Mouse (Mus musculus): ENCODE measurements at regions not wholly inside any gene's neighbourhood (a gene's known extent, or its start where the extent isn't known, plus 50 kb on each side); places are given as distances from the start of the nearest gene placed in this dataset.
"Not testable (repeated sequence)": the region's sequence is repeated elsewhere in the genome, so short reads cannot be mapped to it uniquely, and the experiment has no call there.

DNA sequence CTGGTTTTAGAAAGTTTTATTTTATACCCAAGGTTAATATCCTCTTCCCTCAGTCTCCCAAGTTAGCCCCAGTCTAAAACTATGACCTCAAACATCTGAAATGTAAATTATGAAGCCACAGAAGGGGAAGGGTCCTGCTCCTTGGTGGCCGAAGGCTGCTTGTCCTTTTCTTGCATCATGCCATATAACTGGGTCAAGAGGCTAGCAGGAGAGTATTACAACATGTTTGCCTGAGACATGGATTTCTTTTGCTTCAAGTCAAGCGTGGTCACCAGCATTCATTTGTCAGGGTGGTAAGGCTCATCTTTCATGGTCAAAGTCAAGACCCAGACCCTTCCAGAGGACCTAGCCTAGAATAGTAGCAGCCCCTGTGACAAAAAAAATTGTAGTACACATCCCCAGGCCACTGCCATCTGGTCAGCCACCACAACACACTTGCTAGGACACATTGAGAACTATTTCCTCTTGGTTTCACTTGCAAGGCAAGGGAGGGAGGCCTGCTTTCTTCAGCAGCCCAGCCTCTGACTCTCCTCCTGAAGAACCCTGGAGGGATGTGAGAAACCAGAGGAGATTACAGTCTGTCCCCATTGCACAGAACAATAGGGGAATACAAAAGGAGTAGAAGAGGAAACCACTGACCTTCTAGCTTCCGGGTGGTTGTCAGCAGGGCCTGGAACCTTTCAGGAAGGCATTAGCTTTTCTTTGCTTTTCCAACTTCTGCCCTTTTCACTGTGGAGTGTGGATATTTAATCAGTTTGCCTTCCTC lies 85.3 kb downstream of the Rassf10 start:
- WGBS, result 55% methylated on average over 3 of the region's 3 CpGs
- Histone ChIP-seq H3K9ac (no peak overlapping the region), H3K4me2 (no peak overlapping the region), H3K4me3 (no peak overlapping the region), H3K4me1 (peaks cover 14% of the 10 kb centered on the region; the same call in 1 of the 2 replicates), H3K9me3 (no peaks in the 10 kb centered on the region), H3K27me3 (no peaks in the 10 kb centered on the region), H3K36me3 (no peaks in the 10 kb centered on the region), H3K27ac (no peak overlapping the region)
- no peak for ATAC-seq (ENCODE audit: borderline replicate concordance, extremely low read depth, low FRiP score, low TSS enrichment)

- H3K4me1 ChIP-seq, result peaks cover 11% of the 10 kb centered on the region; the same call in 1 of the 2 replicates
- H3K36me3 ChIP-seq; H3K9me3 ChIP-seq; H3K4me3 ChIP-seq; H3K27me3 ChIP-seq; H3K4me2 ChIP-seq; ATAC-seq (ENCODE audit: borderline replicate concordance, extremely low read depth, low FRiP score, low TSS enrichment); H3K9ac ChIP-seq: not testable (repeated sequence)
- 57% methylated on average over 7 of the region's 8 CpGs for WGBS
- 0 out of 2 replicates have a peak overlapping the region, but pooled peaks have one; percentile 13 for H3K27ac ChIP-seq
Measured at GRCm38 (mm10) chr7:113045613-113046159, 91.9 kb downstream of the Rassf10 start.

DNA sequence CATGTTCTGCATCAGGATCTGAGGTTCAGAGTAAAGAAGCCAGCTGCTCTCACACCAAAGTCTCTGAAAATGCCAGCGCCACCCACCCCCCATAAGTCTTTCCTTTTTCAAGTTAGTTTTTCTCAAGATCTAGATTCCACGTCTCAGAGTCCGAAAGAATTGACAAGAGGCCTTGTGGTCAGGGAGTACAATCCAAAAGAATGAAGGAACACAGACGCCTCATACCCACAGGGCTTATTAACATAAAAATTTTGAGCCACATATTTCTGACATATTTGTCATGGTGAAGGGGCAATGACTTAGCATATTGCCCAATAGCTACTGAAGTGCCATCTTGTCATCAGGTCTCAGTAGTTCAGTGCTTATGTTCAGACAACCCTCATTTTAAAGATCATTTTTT lies 92.6 kb downstream of the Rassf10 start:
- Histone ChIP-seq H3K9ac (no peak overlapping the region), H3K4me2 (no peak overlapping the region), H3K4me3 (no peak overlapping the region), H3K27me3 (no peaks in the 10 kb centered on the region), H3K27ac (peak overlapping the region; percentile 78), H3K9me3 (no peaks in the 10 kb centered on the region), H3K36me3 (no peaks in the 10 kb centered on the region), H3K4me1 (peaks cover 11% of the 10 kb centered on the region; the same call in 1 of the 2 replicates)
- 80% methylated on average over 4 of the region's 4 CpGs for WGBS
- no peak for ATAC-seq (ENCODE audit: borderline replicate concordance, extremely low read depth, low FRiP score, low TSS enrichment)

- no peak for ATAC-seq (ENCODE audit: borderline replicate concordance, extremely low read depth, low FRiP score, low TSS enrichment)
- H3K4me3 ChIP-seq, result no peak overlapping the region
- H3K27me3 ChIP-seq, result no peaks in the 10 kb centered on the region
- peaks cover 11% of the 10 kb centered on the region; the same call in 1 of the 2 replicates for H3K4me1 ChIP-seq
- peak overlapping the region; percentile 78 for H3K27ac ChIP-seq
- 55% methylated on average over 3 of the region's 3 CpGs for WGBS
- no peaks in the 10 kb centered on the region for H3K36me3 ChIP-seq
- H3K9me3 ChIP-seq, result no peaks in the 10 kb centered on the region
- H3K4me2 ChIP-seq, result no peak overlapping the region
- H3K9ac ChIP-seq, result no peak overlapping the region
Measured at GRCm38 (mm10) chr7:113047583-113047982, 93.8 kb downstream of the Rassf10 start.

DNA sequence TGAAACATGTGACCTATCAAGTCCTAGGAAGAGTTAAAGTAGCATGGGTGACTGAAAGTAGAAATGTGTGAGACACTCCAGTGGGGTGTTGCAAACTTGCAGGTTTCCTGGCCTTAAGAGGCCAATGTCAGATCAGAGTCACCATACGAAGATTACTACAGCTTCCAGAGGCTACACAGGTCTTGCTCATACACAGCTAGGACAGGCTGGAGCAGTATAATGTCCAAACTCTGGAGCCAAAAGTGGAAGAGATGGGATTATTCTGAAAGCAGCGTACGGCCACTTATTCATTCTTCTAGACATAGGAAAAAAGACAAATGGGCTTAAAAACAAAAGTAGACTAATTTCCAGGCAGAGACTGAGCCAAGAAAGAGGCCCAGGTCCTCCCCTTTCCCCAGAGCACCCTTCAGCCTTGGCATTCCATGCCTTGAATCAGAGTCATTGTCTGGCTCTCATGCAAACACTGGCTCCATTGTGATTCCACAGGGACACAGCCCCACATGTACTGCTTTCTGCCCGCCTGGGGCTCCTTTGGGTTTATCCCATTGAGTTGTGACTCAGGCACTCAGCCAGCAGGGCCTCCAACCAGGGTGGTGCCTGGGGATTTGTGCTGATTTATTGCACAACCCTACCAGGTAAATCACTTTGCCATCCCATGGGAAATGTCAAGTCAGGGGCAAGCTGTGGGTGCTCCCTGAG lies 94.5 kb downstream of the Rassf10 start:
- H3K27me3 ChIP-seq, result no peaks in the 10 kb centered on the region
- peaks cover 11% of the 10 kb centered on the region; the same call in 1 of the 2 replicates for H3K4me1 ChIP-seq
- H3K4me2 ChIP-seq, result no peak overlapping the region
- peak; percentile 86 for ATAC-seq (ENCODE audit: borderline replicate concordance, extremely low read depth, low FRiP score, low TSS enrichment)
- no peaks in the 10 kb centered on the region for H3K36me3 ChIP-seq
- 53% methylated on average over 4 of the region's 4 CpGs for WGBS
- H3K9me3 ChIP-seq, result no peaks in the 10 kb centered on the region
- H3K27ac ChIP-seq, result peak overlapping the region; percentile 78
- H3K9ac ChIP-seq, result no peak overlapping the region
- no peak overlapping the region for H3K4me3 ChIP-seq

DNA sequence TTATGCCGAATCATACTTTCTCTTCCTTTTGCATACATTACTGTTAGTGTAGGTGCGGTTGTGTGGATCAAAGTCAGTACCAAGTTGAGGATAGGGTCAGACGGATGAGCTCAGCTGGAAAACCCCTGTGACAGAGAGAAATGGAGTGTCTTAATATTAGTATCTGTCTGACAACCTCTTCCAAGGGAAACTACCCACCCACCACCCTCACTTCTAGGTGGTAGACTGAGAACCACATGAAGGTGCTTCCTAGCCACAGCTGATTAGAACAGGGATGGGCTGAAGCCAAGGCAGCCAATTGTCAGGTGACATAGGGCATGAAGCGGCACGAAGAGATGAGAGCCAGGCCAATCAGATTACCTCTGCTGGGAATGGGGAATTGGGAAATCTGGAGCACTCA lies 95.7 kb downstream of the Rassf10 start:
- peaks cover 11% of the 10 kb centered on the region; the same call in 1 of the 2 replicates for H3K4me1 ChIP-seq
- peak overlapping the region; percentile 78; the same call in 1 of the 2 replicates for H3K27ac ChIP-seq
- no peaks in the 10 kb centered on the region for H3K36me3 ChIP-seq
- ATAC-seq (ENCODE audit: borderline replicate concordance, extremely low read depth, low FRiP score, low TSS enrichment), result no peak
- H3K9ac ChIP-seq, result no peak overlapping the region
- H3K27me3 ChIP-seq, result no peaks in the 10 kb centered on the region
- 72% methylated on average over 5 of the region's 5 CpGs for WGBS
- no peak overlapping the region for H3K4me3 ChIP-seq
- H3K4me2 ChIP-seq, result no peak overlapping the region
- H3K9me3 ChIP-seq, result no peaks in the 10 kb centered on the region

- H3K27me3 ChIP-seq, result no peaks in the 10 kb centered on the region
- no peak overlapping the region for H3K4me2 ChIP-seq
- H3K4me1 ChIP-seq, result peaks cover 7% of the 10 kb centered on the region; the same call in 1 of the 2 replicates
- no peak overlapping the region for H3K9ac ChIP-seq
- no peak for ATAC-seq (ENCODE audit: borderline replicate concordance, extremely low read depth, low FRiP score, low TSS enrichment)
- no peaks in the 10 kb centered on the region for H3K9me3 ChIP-seq
- WGBS, result 48% methylated on average over 1 of the region's 1 CpGs
- H3K4me3 ChIP-seq, result no peak overlapping the region
- H3K36me3 ChIP-seq, result no peaks in the 10 kb centered on the region
- no peak overlapping the region for H3K27ac ChIP-seq
Measured at GRCm38 (mm10) chr7:113052952-113053351, 99.2 kb downstream of the Rassf10 start.

DNA sequence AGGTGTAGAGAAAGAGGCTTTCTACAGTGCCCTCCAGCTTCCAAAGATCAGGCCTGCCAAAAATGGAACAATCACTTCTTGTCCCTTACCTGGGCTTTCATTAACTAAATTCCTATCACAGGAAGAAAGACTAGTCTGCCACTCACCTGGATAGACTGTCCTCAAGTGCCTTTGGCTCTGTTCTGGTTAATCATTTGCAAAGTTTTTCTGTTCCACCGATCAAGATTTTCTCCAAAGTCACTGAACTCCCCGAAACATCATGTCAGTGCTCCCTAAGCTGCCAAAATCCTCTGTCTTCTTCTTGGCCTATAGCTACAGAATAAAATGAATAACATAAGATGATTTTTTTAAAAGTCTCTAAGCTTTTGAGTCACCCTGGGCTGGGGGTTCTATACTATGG lies 102.7 kb downstream of the Rassf10 start:
- Histone ChIP-seq H3K4me1 (peaks cover 25% of the 10 kb centered on the region), H3K27me3 (no peaks in the 10 kb centered on the region), H3K27ac (peak overlapping the region; percentile 68), H3K9me3 (no peaks in the 10 kb centered on the region), H3K4me3 (no peak overlapping the region), H3K4me2 (no peak overlapping the region), H3K9ac (no peak overlapping the region), H3K36me3 (no peaks in the 10 kb centered on the region)
- ATAC-seq (ENCODE audit: borderline replicate concordance, extremely low read depth, low FRiP score, low TSS enrichment), result no peak
- WGBS, result 50% methylated on average over 2 of the region's 2 CpGs

- Histone ChIP-seq H3K36me3 (no peaks in the 10 kb centered on the region), H3K27ac (peak overlapping the region; percentile 86), H3K4me3 (no peak overlapping the region), H3K9me3 (no peaks in the 10 kb centered on the region), H3K4me1 (peaks cover 25% of the 10 kb centered on the region), H3K9ac (no peak overlapping the region), H3K4me2 (peak overlapping the region; percentile 25), H3K27me3 (no peaks in the 10 kb centered on the region)
- ATAC-seq (ENCODE audit: borderline replicate concordance, extremely low read depth, low FRiP score, low TSS enrichment), result peak; percentile 79
- 12% methylated on average over 12 of the region's 12 CpGs for WGBS
Measured at GRCm38 (mm10) chr7:113059211-113059966, 105.6 kb downstream of the Rassf10 start.

DNA sequence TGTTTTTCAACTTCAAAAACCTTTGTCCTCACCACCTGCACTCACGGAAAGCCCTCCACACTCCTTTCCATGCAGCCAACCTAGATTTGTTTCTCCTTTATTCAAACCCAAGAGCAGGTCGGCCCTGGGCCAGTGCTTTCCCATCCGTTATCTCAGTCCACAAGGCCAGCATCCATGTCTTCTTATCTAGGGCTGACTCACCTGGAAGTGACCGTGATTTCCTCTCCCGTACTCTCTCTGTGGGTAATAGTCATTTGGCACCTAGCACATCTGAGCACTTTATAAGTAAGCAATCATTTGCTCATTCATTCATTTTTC lies 106.2 kb downstream of the Rassf10 start:
- H3K4me2 ChIP-seq, result no peak overlapping the region
- no peak overlapping the region for H3K4me3 ChIP-seq
- H3K36me3 ChIP-seq, result no peaks in the 10 kb centered on the region
- WGBS, result 30% methylated on average over 5 of the region's 5 CpGs
- H3K4me1 ChIP-seq, result peaks cover 25% of the 10 kb centered on the region
- H3K27me3 ChIP-seq, result no peaks in the 10 kb centered on the region
- peak overlapping the region; percentile 86 for H3K27ac ChIP-seq
- no peaks in the 10 kb centered on the region for H3K9me3 ChIP-seq
- ATAC-seq (ENCODE audit: borderline replicate concordance, extremely low read depth, low FRiP score, low TSS enrichment), result no peak
- no peak overlapping the region for H3K9ac ChIP-seq

DNA sequence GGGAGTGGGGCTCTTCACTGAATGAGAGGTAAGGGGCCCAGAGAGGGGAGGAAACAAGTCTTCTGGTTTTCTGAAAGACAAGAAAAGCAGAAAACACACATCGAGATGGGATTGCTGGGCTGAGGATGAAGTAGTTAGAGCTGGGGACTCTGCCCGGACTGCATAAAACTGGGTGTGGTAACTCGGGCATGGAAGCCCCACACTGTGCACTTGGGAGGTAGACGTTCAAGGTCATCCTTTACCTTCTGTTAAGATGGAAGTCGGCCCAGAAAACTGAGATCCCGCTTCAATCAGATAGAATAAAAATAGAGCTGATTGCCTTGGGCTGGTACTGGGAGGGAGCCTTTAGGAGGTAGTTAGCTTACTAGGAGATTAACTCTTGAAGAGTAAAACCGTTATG lies 107.2 kb downstream of the Rassf10 start:
- Histone ChIP-seq H3K9ac (no peak overlapping the region), H3K9me3 (no peaks in the 10 kb centered on the region), H3K4me3 (no peak overlapping the region), H3K36me3 (no peaks in the 10 kb centered on the region), H3K4me2 (no peak overlapping the region), H3K4me1 (peaks cover 25% of the 10 kb centered on the region), H3K27ac (no peak overlapping the region), H3K27me3 (no peaks in the 10 kb centered on the region)
- WGBS, result 73% methylated on average over 7 of the region's 7 CpGs
- ATAC-seq (ENCODE audit: borderline replicate concordance, extremely low read depth, low FRiP score, low TSS enrichment), result no peak
